Mouse (Mus musculus) thymus, postnatal 36 days (tissue): ENCODE results near the gene Gm12887.

ENCODE experiments used
- DNase-seq, 2 experiments: peaks; one replicate each; pipeline ENCODE4 v3.0.0; 2022; ENCODE audit warnings: mixed read lengths in 2 of 2

Gm12887 gene

DNA sequence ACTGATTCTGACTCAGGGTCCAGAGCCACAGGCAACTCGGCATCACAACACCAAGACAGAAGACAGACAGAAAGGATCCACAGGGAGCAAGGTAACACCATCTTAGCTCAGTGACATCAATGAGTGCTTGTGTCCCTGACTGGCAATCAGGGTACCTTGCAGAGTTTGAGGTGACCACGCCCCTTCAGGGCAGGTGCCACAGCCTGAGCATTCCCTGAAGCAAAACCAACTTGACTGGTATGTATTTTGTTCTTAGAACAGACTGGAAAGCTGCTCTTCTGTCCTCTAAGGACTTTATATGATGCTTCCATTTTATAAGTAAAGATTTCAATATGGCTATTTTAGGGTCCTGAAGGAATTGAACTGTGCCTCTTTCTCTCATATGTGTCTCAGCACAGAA, at the start of gene Gm12887:
Gm12887 (minus strand) TSS at position 101 of the 400 bp plus-strand sequence.
- DNase-seq: no peak

GRCm38 (mm10) chr4:121657040-121657439, 35.1 kb upstream of the Gm12887 start:
- DNase-seq: no peak
